Mouse (Mus musculus): ENCODE measurements at regions not wholly inside any gene's neighbourhood (a gene's known extent, or its start where the extent isn't known, plus 50 kb on each side); places are given as distances from the start of the nearest gene placed in this dataset.

DNA sequence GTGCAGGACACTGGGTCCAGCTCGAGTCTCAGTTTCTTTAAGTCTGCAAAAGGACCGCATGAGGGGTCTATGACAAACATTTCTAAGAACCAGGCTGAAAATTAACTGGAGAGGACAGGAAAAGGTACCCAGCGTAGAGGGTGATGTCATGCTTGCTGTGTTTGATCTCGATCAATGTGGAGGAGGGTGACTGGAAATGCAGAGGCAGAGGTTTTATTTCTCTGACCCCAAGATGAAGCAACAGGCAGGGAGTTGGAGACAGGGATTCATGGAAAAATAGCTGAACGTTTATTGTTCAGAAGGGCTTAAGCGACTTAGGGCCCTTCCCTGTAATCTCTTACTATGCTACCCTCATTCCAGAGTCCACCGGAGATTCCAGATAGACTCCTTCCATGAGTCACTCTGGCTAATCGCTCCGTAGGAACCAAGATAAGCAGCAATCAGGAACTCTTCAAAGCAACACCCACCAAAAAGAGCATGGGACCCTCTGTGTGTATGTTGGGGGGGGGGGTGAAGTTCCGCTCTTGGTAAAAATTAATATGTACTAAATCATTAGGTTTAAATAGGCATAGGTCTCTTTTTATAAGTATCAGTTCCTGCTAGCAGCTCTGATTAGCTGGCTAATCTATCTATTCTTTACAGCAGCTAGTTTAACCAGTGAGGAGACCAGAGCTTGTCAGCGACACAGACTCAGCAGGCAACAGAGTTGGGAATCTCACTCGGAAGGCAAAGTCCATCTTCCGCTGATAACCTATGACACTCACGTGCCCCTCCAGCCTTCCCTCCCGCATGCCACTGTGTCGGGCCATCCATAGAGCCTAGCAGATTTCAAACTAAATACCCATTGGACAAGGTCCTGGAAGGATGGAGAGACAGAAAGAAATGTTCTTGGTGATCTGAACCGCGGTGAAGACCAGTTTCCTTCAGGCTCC, 146.3 kb downstream of the Maf start:
- H3K36me3 ChIP-seq (ENCODE audit: control insufficient read depth, insufficient read depth, low read length) = no peaks in the 10 kb centered on the region
- no peak for DNase-seq (ENCODE audit: low spot score)
- no peak overlapping the region for H3K4me2 ChIP-seq (ENCODE audit: low read depth, severe bottlenecking)
- H3K4me1 ChIP-seq (ENCODE audit: control insufficient read depth, insufficient read depth, low read length) = no peaks in the 10 kb centered on the region
- no peak for ATAC-seq (ENCODE audit: insufficient number of reproducible peaks, low FRiP score, low TSS enrichment, low read depth)
- WGBS = 72% methylated on average over 18 of the region's 18 CpGs
- no peaks in the 10 kb centered on the region for H3K9me3 ChIP-seq (ENCODE audit: control insufficient read depth, low read length)
- no peaks in the 10 kb centered on the region for H3K27me3 ChIP-seq (ENCODE audit: control insufficient read depth, insufficient read depth, low read length)
- H3K4me3 ChIP-seq (ENCODE audit: low read depth, low read length) = no peak overlapping the region
- H3K9ac ChIP-seq (ENCODE audit: low read length) = no peak overlapping the region
- H3K27ac ChIP-seq (replicated peaks; ENCODE audit: low read depth, low read length) = no peak overlapping the region

DNA sequence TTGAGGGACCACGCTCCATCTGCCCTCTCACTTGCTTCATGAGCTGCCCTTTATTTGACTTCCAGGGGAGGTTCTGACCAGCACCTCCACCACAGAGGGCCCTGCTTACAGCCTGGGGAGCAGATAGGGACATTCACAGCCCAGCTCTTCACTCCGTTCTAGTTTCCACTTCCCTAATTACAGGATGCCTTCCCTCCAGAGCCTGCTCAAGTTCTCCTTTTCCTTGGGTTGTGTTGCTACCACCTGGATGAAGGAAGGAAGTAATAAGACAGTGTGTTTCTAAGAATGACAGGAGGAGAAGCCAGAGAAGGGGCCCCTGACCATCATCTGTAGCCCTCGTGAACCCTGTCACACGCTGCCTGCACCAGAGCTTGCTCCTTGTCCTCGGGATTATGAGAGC, 152.1 kb downstream of the Maf start:
- ATAC-seq (ENCODE audit: insufficient number of reproducible peaks, low FRiP score, low TSS enrichment, low read depth) (no peak), DNase-seq (ENCODE audit: low spot score) (no peak)
- no peak overlapping the region for H3K9ac ChIP-seq (ENCODE audit: low read length)
- no peaks in the 10 kb centered on the region for H3K4me1 ChIP-seq (ENCODE audit: control insufficient read depth, insufficient read depth, low read length)
- H3K4me2 ChIP-seq (ENCODE audit: low read depth, severe bottlenecking) = no peak overlapping the region
- WGBS = 69% methylated on average over 5 of the region's 5 CpGs
- H3K27me3 ChIP-seq (ENCODE audit: control insufficient read depth, insufficient read depth, low read length) = no peaks in the 10 kb centered on the region
- H3K27ac ChIP-seq (replicated peaks; ENCODE audit: low read depth, low read length) = no peak overlapping the region
- no peak overlapping the region for H3K4me3 ChIP-seq (ENCODE audit: low read depth, low read length)
- H3K36me3 ChIP-seq (ENCODE audit: control insufficient read depth, insufficient read depth, low read length) = no peaks in the 10 kb centered on the region
- no peaks in the 10 kb centered on the region for H3K9me3 ChIP-seq (ENCODE audit: control insufficient read depth, low read length)

DNA sequence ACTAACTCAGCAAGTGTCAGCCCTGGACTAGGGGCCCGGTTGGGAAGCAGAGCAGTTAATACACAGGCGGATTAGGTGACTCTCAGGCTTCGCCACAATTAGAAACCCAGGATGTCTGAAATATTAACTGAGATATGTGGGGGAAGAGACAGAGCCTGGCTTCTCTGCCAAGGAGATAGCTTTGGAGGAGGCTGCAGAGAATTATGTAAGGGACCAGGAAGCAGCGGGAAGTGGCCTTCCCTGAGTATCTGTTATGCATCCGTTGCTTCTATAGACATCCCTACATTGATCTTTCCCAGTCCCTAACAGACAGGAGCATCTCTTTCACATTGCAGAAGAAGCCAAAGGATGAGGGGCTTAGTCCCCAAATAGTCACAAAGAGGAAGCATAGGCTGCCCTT, 153.4 kb downstream of the Maf start:
- H3K27me3 ChIP-seq (ENCODE audit: control insufficient read depth, insufficient read depth, low read length) = no peaks in the 10 kb centered on the region
- no peak for DNase-seq (ENCODE audit: low spot score)
- H3K4me2 ChIP-seq (ENCODE audit: low read depth, severe bottlenecking) = no peak overlapping the region
- no peak overlapping the region for H3K27ac ChIP-seq (replicated peaks; ENCODE audit: low read depth, low read length)
- H3K9me3 ChIP-seq (ENCODE audit: control insufficient read depth, low read length) = no peaks in the 10 kb centered on the region
- no peak overlapping the region for H3K9ac ChIP-seq (ENCODE audit: low read length)
- no peaks in the 10 kb centered on the region for H3K4me1 ChIP-seq (ENCODE audit: control insufficient read depth, insufficient read depth, low read length)
- no peak overlapping the region for H3K4me3 ChIP-seq (ENCODE audit: low read depth, low read length)
- no peak for ATAC-seq (ENCODE audit: insufficient number of reproducible peaks, low FRiP score, low TSS enrichment, low read depth)
- WGBS = 83% methylated on average over 5 of the region's 5 CpGs
- H3K36me3 ChIP-seq (ENCODE audit: control insufficient read depth, insufficient read depth, low read length) = no peaks in the 10 kb centered on the region

DNA sequence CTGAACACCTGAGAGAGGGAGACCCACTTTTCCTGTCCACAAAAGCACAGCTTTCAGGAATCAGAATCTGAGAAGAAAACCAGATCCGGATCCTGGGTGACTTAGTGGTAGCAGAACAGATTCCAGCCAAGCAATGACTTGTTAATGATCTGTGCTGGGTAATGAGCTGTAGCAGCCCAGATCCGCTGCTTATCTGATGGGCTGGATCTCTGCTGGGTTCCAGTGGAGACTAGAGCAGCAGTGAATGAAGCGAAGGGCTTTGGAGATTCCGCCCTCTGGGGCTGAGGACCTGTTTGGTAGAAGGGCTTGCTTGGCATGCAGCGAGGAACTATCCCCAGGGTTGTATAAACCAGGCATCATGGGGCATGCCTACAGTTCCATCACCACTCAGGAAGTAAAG, 156.3 kb downstream of the Maf start:
- 71% methylated on average over 5 of the region's 5 CpGs for WGBS

DNA sequence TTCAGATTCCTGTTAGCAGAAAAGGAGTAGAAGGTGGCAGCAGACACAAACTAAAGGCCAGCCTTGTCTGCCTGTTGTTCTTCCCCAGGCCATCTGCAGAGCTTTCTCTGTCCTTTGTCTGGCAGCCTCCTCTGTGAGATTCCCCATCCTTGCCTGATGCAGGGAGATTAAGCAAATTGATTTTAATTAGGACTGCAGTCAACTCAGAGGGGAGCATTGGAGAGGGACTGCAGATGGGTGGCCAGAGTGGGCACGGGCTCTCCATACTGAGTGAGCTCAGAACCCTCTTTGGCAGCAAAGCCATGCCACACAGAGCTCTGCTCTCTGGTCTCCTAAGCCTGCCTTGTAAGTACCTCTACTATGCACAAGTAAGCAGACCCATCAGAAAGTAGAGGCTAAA, 158.5 kb downstream of the Maf start:
- no peak overlapping the region for H3K27ac ChIP-seq (replicated peaks; ENCODE audit: low read depth, low read length)
- ATAC-seq (ENCODE audit: insufficient number of reproducible peaks, low FRiP score, low TSS enrichment, low read depth) (no peak), DNase-seq (ENCODE audit: low spot score) (no peak)
- H3K9me3 ChIP-seq (ENCODE audit: control insufficient read depth, low read length) = no peaks in the 10 kb centered on the region
- H3K4me1 ChIP-seq (ENCODE audit: control insufficient read depth, insufficient read depth, low read length) = no peaks in the 10 kb centered on the region
- no peak overlapping the region for H3K9ac ChIP-seq (ENCODE audit: low read length)
- H3K27me3 ChIP-seq (ENCODE audit: control insufficient read depth, insufficient read depth, low read length) = no peaks in the 10 kb centered on the region
- WGBS = 80% methylated on average over 1 of the region's 1 CpGs
- H3K36me3 ChIP-seq (ENCODE audit: control insufficient read depth, insufficient read depth, low read length) = no peaks in the 10 kb centered on the region
- no peak overlapping the region for H3K4me2 ChIP-seq (ENCODE audit: low read depth, severe bottlenecking)
- H3K4me3 ChIP-seq (ENCODE audit: low read depth, low read length) = no peak overlapping the region

More for the DNA sequence above, 156.3 kb downstream of the Maf start:
- Histone ChIP-seq H3K4me1 (ENCODE audit: control insufficient read depth, insufficient read depth, low read length) (no peaks in the 10 kb centered on the region), H3K4me2 (ENCODE audit: low read depth, severe bottlenecking) (no peak overlapping the region), H3K27ac (replicated peaks; ENCODE audit: low read depth, low read length) (no peak overlapping the region), H3K9ac (ENCODE audit: low read length) (no peak overlapping the region), H3K36me3 (ENCODE audit: control insufficient read depth, insufficient read depth, low read length) (no peaks in the 10 kb centered on the region), H3K4me3 (ENCODE audit: low read depth, low read length) (no peak overlapping the region), H3K27me3 (ENCODE audit: control insufficient read depth, insufficient read depth, low read length) (no peaks in the 10 kb centered on the region), H3K9me3 (ENCODE audit: control insufficient read depth, low read length) (no peaks in the 10 kb centered on the region)
- DNase-seq (ENCODE audit: low spot score) (no peak), ATAC-seq (ENCODE audit: insufficient number of reproducible peaks, low FRiP score, low TSS enrichment, low read depth) (no peak)

DNA sequence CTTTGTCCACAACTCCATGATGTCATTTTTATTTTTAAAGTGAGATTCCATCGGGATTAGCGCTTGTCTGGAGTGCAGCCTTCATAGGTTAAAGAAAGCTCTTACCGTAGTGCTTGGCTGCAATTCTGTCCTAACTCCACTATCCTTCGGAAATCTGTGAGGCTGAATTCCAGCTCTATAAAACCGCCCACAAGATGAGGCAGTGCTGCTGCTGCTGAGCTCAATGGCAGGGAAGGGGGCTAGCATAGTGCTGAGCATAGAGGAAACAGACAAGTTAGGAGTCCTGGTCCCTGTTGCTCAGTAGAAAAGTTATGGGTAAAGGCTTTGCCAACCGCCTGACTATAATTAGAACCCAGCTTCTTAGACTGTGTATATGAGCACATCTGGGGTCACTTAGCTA, 163.5 kb downstream of the Maf start:
- H3K36me3 ChIP-seq (ENCODE audit: control insufficient read depth, insufficient read depth, low read length) = no peaks in the 10 kb centered on the region
- no peak overlapping the region for H3K4me3 ChIP-seq (ENCODE audit: low read depth, low read length)
- no peak overlapping the region for H3K4me2 ChIP-seq (ENCODE audit: low read depth, severe bottlenecking)
- WGBS = 50% methylated on average over 6 of the region's 6 CpGs
- no peaks in the 10 kb centered on the region for H3K4me1 ChIP-seq (ENCODE audit: control insufficient read depth, insufficient read depth, low read length)
- no peak for DNase-seq (ENCODE audit: low spot score)
- no peak for ATAC-seq (ENCODE audit: insufficient number of reproducible peaks, low FRiP score, low TSS enrichment, low read depth)
- no peaks in the 10 kb centered on the region for H3K9me3 ChIP-seq (ENCODE audit: control insufficient read depth, low read length)
- H3K27me3 ChIP-seq (ENCODE audit: control insufficient read depth, insufficient read depth, low read length) = no peaks in the 10 kb centered on the region
- H3K27ac ChIP-seq (replicated peaks; ENCODE audit: low read depth, low read length) = no peak overlapping the region
- no peak overlapping the region for H3K9ac ChIP-seq (ENCODE audit: low read length)

DNA sequence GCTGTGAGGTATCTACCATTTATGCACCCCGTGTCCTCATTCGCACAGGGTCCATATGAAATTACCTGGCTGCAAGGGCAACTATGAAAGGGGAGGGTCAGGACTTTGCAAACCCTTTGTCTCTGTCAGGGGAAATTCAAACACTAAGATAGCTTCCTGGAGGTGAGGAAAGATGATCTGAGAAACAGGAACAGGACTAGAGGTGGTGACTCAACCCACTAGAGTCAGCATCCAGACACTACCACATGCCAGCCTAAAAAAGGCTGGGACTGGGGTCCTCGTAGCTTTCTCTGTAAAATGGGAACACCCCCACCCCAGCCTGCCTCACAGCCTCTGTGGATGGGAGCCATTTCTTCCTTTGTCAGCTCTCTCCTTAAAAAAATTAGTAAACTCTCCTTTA, 164.7 kb downstream of the Maf start:
- ATAC-seq (ENCODE audit: insufficient number of reproducible peaks, low FRiP score, low TSS enrichment, low read depth) (no peak), DNase-seq (ENCODE audit: low spot score) (no peak)
- Histone ChIP-seq H3K4me1 (ENCODE audit: control insufficient read depth, insufficient read depth, low read length) (no peaks in the 10 kb centered on the region), H3K9ac (ENCODE audit: low read length) (no peak overlapping the region), H3K36me3 (ENCODE audit: control insufficient read depth, insufficient read depth, low read length) (no peaks in the 10 kb centered on the region), H3K4me3 (ENCODE audit: low read depth, low read length) (no peak overlapping the region), H3K4me2 (ENCODE audit: low read depth, severe bottlenecking) (no peak overlapping the region), H3K9me3 (ENCODE audit: control insufficient read depth, low read length) (no peaks in the 10 kb centered on the region), H3K27me3 (ENCODE audit: control insufficient read depth, insufficient read depth, low read length) (no peaks in the 10 kb centered on the region), H3K27ac (replicated peaks; ENCODE audit: low read depth, low read length) (no peak overlapping the region)
- 88% methylated on average over 3 of the region's 3 CpGs for WGBS

DNA sequence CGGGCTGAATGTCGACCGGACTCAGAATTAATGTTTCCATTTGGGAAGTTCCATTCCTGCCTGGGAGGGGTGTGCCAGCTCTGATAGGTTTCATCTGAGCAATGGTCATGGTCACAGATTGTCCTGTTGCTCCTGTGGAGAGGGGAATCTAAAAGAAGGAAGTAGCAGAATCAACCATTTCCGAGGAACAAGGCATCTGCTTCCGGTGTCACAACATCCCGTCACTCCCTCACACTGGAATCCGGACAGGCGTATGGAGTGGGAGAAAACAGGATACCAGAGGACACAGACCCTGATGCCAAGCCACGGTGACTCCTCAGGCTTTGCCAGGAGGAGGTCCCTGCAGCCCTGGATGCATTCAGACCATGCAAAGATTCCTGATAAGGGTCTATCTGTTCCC, 168.0 kb downstream of the Maf start:
- no peak for ATAC-seq (ENCODE audit: insufficient number of reproducible peaks, low FRiP score, low TSS enrichment, low read depth)

DNA sequence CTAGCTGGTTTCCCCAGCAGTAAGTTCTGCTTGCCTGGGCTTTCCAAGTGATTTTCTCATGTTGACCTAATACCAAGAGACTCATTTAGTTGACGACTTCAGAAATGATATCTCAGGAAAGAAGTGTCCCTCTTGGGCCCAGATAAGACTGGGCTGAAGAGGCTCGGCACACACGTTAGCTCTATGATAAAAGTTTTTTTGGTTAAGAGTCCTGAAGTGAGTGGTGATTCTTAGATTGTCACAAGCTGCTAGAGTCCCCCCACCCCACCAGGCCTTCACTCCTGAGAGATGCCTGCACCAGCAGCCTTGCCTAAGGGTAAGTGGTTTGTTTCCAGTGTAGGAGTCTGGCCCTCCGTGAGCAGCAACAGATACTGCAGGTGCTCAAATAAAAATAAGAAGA, 169.4 kb downstream of the Maf start:
- no peak overlapping the region for H3K4me2 ChIP-seq (ENCODE audit: low read depth, severe bottlenecking)
- H3K36me3 ChIP-seq (ENCODE audit: control insufficient read depth, insufficient read depth, low read length) = no peaks in the 10 kb centered on the region
- 0 out of 2 replicates have a peak, but pooled peaks cover 4% of the 10 kb centered on the region for H3K4me1 ChIP-seq (ENCODE audit: control insufficient read depth, insufficient read depth, low read length)
- 89% methylated on average over 4 of the region's 4 CpGs for WGBS
- H3K9ac ChIP-seq (ENCODE audit: low read length) = no peak overlapping the region
- DNase-seq (ENCODE audit: low spot score) (no peak), ATAC-seq (ENCODE audit: insufficient number of reproducible peaks, low FRiP score, low TSS enrichment, low read depth) (no peak)
- no peaks in the 10 kb centered on the region for H3K27me3 ChIP-seq (ENCODE audit: control insufficient read depth, insufficient read depth, low read length)
- no peaks in the 10 kb centered on the region for H3K9me3 ChIP-seq (ENCODE audit: control insufficient read depth, low read length)
- no peak overlapping the region for H3K27ac ChIP-seq (replicated peaks; ENCODE audit: low read depth, low read length)
- no peak overlapping the region for H3K4me3 ChIP-seq (ENCODE audit: low read depth, low read length)

More for the DNA sequence above, 168.0 kb downstream of the Maf start:
- H3K4me3 ChIP-seq (ENCODE audit: low read depth, low read length) = no peak overlapping the region
- H3K9me3 ChIP-seq (ENCODE audit: control insufficient read depth, low read length) = no peaks in the 10 kb centered on the region
- H3K36me3 ChIP-seq (ENCODE audit: control insufficient read depth, insufficient read depth, low read length) = no peaks in the 10 kb centered on the region
- no peak overlapping the region for H3K9ac ChIP-seq (ENCODE audit: low read length)
- no peak for DNase-seq (ENCODE audit: low spot score)
- H3K27me3 ChIP-seq (ENCODE audit: control insufficient read depth, insufficient read depth, low read length) = no peaks in the 10 kb centered on the region
- no peak overlapping the region for H3K4me2 ChIP-seq (ENCODE audit: low read depth, severe bottlenecking)
- WGBS = 84% methylated on average over 9 of the region's 9 CpGs
- H3K4me1 ChIP-seq (ENCODE audit: control insufficient read depth, insufficient read depth, low read length) = 0 out of 2 replicates have a peak, but pooled peaks cover 4% of the 10 kb centered on the region
- no peak overlapping the region for H3K27ac ChIP-seq (replicated peaks; ENCODE audit: low read depth, low read length)

Data from limb, embryonic 11.5 days (tissue).